Mouse (Mus musculus): ENCODE results near the gene Ostf1. TPM values are rescaled to one million over a fixed set of nuclear protein-coding genes. Genes with fewer than 3 reads are reported as not detected.
"Not testable (repeated sequence)": the region's sequence is repeated elsewhere in the genome, so short reads cannot be mapped to it uniquely, and the experiment has no call there.

Ostf1 gene
- polyA plus RNA-seq, 1 experiment from 2014 or later: 85.8 TPM

DNA sequence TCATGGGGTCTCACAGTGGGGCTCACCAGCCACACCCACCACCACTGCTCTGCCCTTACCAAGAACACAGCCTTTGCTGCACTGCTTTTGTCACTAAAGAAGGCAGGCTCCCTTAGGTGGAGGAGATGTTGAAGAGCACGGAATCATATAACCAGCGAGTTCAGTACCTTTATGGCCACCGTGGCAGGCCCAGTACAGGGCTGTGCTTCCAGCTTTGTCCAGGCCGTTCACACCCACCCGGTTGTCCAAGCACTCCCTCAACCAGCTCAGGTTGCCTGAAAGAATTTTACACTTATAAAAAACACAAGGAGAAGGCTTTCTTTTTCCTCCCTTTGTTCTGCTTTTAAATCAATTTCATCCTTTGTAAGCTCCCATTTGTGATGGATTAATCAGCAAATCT, 41.4 kb downstream of the Ostf1 start:
- WGBS: 89% methylated on average over 5 of the region's 5 CpGs
- Histone ChIP-seq H3K4me2 (ENCODE audit: low read length) (no peak overlapping the region), H3K36me3 (ENCODE audit: control insufficient read depth, insufficient read depth, low read length) (peaks cover 9% of the 10 kb centered on the region), H3K27ac (replicated peaks in 1 of 2; ENCODE audit: control insufficient read depth in 1 of 2, insufficient read depth in 1 of 2, low read depth in 2 of 2, low read length in 2 of 2) (no peak overlapping the region), H3K27me3 (ENCODE audit: control insufficient read depth, insufficient read depth, low read length) (no peaks in the 10 kb centered on the region), H3K4me1 (ENCODE audit: control insufficient read depth in 2 of 2, insufficient read depth in 2 of 2, low read length in 2 of 2) (peaks cover 3 to 18% of the 10 kb centered on the region in 2 experiments; a peak in 3 of 4 replicates), H3K9me3 (ENCODE audit: control insufficient read depth, low read length) (no peaks in the 10 kb centered on the region), H3K9ac (ENCODE audit: low read length) (no peak overlapping the region), H3K4me3 (ENCODE audit: control insufficient read depth in 1 of 2, insufficient read depth in 1 of 2, low read depth in 1 of 2, low read length in 2 of 2) (no peak overlapping the region)
- ATAC-seq (ENCODE audit: insufficient number of reproducible peaks, insufficient read depth, low FRiP score, low read depth): no peak

DNA sequence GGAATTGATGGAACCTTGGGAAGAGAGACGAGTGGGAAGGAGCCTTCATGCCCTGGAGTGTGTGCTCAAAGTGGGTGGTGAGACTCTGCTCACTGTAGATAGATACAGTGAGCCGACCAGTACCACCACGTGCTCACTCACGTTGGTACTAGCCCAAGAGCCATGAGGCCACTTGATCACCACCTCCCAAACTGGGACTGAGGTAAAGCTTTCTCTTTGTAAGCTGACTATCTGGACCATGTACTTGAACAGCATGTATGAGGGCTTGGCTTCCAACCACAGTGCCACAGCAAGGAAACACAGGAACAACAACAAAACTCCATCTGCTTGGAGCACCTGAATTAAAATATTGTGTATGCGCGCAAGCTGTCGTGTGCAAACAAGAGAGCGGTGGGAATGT, 42.3 kb downstream of the Ostf1 start:
- H3K27ac ChIP-seq (replicated peaks in 1 of 2; ENCODE audit: control insufficient read depth in 1 of 2, insufficient read depth in 1 of 2, low read depth in 2 of 2, low read length in 2 of 2): no peak overlapping the region
- H3K27me3 ChIP-seq (ENCODE audit: control insufficient read depth, insufficient read depth, low read length): no peaks in the 10 kb centered on the region
- no peak for ATAC-seq (ENCODE audit: insufficient number of reproducible peaks, insufficient read depth, low FRiP score, low read depth)
- peaks cover 14% of the 10 kb centered on the region for H3K36me3 ChIP-seq (ENCODE audit: control insufficient read depth, insufficient read depth, low read length)
- H3K9me3 ChIP-seq (ENCODE audit: control insufficient read depth, low read length): no peaks in the 10 kb centered on the region
- H3K4me1 ChIP-seq (ENCODE audit: control insufficient read depth in 2 of 2, insufficient read depth in 2 of 2, low read length in 2 of 2): peaks cover 3 to 18% of the 10 kb centered on the region in 2 experiments; a peak in 3 of 4 replicates
- no peak overlapping the region for H3K9ac ChIP-seq (ENCODE audit: low read length)
- H3K4me2 ChIP-seq (ENCODE audit: low read length): no peak overlapping the region
- WGBS: 95% methylated on average over 8 of the region's 8 CpGs
- H3K4me3 ChIP-seq (ENCODE audit: control insufficient read depth in 1 of 2, insufficient read depth in 1 of 2, low read depth in 1 of 2, low read length in 2 of 2): no peak overlapping the region

DNA sequence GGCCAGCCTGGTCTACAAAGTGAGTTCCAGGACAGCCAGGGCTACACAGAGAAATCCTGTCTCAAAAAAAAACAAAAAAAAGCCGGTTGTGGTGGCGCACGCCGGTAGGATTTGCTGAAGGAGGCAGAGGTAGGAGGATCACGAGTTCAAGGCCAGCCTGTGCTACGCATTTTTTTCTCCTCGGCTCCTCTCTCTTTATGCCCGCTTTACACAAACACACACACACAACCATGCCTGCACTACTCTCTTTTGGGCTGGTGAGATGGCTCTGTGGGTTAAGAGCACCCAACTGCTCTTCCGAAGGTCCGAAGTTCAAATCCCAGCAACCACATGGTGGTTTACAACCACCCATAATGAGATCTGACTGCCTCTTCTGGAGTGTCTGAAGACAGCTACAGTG, 42.8 kb downstream of the Ostf1 start:
- Histone ChIP-seq H3K4me1 (ENCODE audit: control insufficient read depth in 2 of 2, insufficient read depth in 2 of 2, low read length in 2 of 2) (peaks cover 3 to 18% of the 10 kb centered on the region in 2 experiments; a peak in 3 of 4 replicates), H3K36me3 (ENCODE audit: control insufficient read depth, insufficient read depth, low read length) (peaks cover 16% of the 10 kb centered on the region)
- H3K4me3 ChIP-seq (ENCODE audit: control insufficient read depth in 1 of 2, insufficient read depth in 1 of 2, low read depth in 1 of 2, low read length in 2 of 2); H3K4me2 ChIP-seq (ENCODE audit: low read length); H3K27me3 ChIP-seq (ENCODE audit: control insufficient read depth, insufficient read depth, low read length); H3K9ac ChIP-seq (ENCODE audit: low read length); ATAC-seq (ENCODE audit: insufficient number of reproducible peaks, insufficient read depth, low FRiP score, low read depth); H3K9me3 ChIP-seq (ENCODE audit: control insufficient read depth, low read length); H3K27ac ChIP-seq (replicated peaks in 1 of 2; ENCODE audit: control insufficient read depth in 1 of 2, insufficient read depth in 1 of 2, low read depth in 2 of 2, low read length in 2 of 2): not testable (repeated sequence)
- 95% methylated on average over 10 of the region's 10 CpGs for WGBS

DNA sequence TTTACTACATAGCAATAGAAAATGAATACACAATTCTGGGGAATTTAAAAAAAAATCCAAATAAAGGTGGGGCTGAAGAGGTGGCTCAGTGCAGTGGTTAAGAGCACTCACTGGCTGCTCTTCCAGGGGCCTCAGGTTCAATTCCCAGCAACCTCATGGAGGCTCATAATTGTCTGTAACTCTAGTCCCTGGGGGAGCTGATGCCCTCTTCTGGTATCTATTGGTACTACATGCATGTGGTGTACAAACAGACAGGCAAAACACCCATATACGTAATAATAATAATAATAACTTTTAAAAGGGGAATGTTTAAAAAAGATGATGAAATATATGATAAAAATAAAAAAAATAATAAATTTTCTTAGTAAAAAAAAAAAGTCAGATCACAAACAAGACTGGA, 43.4 kb downstream of the Ostf1 start:
- no peak overlapping the region for H3K4me3 ChIP-seq (ENCODE audit: control insufficient read depth in 1 of 2, insufficient read depth in 1 of 2, low read depth in 1 of 2, low read length in 2 of 2)
- H3K36me3 ChIP-seq (ENCODE audit: control insufficient read depth, insufficient read depth, low read length): peaks cover 16% of the 10 kb centered on the region
- H3K27ac ChIP-seq (replicated peaks in 1 of 2; ENCODE audit: control insufficient read depth in 1 of 2, insufficient read depth in 1 of 2, low read depth in 2 of 2, low read length in 2 of 2): no peak overlapping the region
- H3K4me1 ChIP-seq (ENCODE audit: control insufficient read depth in 2 of 2, insufficient read depth in 2 of 2, low read length in 2 of 2): peaks cover 3 to 18% of the 10 kb centered on the region in 2 experiments; a peak in 3 of 4 replicates
- no peaks in the 10 kb centered on the region for H3K9me3 ChIP-seq (ENCODE audit: control insufficient read depth, low read length)
- 95% methylated on average over 1 of the region's 1 CpGs for WGBS
- ATAC-seq (ENCODE audit: insufficient number of reproducible peaks, insufficient read depth, low FRiP score, low read depth): no peak
- no peaks in the 10 kb centered on the region for H3K27me3 ChIP-seq (ENCODE audit: control insufficient read depth, insufficient read depth, low read length)
- no peak overlapping the region for H3K4me2 ChIP-seq (ENCODE audit: low read length)
- no peak overlapping the region for H3K9ac ChIP-seq (ENCODE audit: low read length)

DNA sequence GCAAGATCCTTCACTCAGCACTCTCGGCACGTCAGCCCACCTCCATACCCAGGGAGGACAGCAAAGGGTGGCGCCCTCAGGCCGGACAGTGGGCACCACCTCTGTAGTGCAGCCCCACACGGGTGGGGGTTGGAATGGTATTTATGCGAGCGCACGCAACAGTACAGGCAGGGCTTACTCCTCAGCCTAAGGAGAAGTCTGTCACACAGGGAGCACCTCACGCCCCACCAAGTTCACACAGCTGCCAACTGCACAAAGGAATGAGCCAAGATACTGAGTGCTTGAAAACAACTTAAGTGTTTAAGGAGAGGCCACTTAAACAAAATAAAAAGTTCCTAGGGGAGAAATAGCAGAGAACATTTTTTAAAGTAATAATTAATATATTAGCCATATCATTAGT, 44.5 kb downstream of the Ostf1 start:
- H3K27me3 ChIP-seq (ENCODE audit: control insufficient read depth, insufficient read depth, low read length): no peaks in the 10 kb centered on the region
- no peaks in the 10 kb centered on the region for H3K9me3 ChIP-seq (ENCODE audit: control insufficient read depth, low read length)
- no peak overlapping the region for H3K4me2 ChIP-seq (ENCODE audit: low read length)
- WGBS: 81% methylated on average over 9 of the region's 9 CpGs
- no peak overlapping the region for H3K27ac ChIP-seq (replicated peaks in 1 of 2; ENCODE audit: control insufficient read depth in 1 of 2, insufficient read depth in 1 of 2, low read depth in 2 of 2, low read length in 2 of 2)
- ATAC-seq (ENCODE audit: insufficient number of reproducible peaks, insufficient read depth, low FRiP score, low read depth): no peak
- peaks cover 3 to 18% of the 10 kb centered on the region in 2 experiments; a peak in 3 of 4 replicates for H3K4me1 ChIP-seq (ENCODE audit: control insufficient read depth in 2 of 2, insufficient read depth in 2 of 2, low read length in 2 of 2)
- H3K36me3 ChIP-seq (ENCODE audit: control insufficient read depth, insufficient read depth, low read length): peaks cover 22% of the 10 kb centered on the region
- H3K9ac ChIP-seq (ENCODE audit: low read length): no peak overlapping the region
- no peak overlapping the region for H3K4me3 ChIP-seq (ENCODE audit: control insufficient read depth in 1 of 2, insufficient read depth in 1 of 2, low read depth in 1 of 2, low read length in 2 of 2)

DNA sequence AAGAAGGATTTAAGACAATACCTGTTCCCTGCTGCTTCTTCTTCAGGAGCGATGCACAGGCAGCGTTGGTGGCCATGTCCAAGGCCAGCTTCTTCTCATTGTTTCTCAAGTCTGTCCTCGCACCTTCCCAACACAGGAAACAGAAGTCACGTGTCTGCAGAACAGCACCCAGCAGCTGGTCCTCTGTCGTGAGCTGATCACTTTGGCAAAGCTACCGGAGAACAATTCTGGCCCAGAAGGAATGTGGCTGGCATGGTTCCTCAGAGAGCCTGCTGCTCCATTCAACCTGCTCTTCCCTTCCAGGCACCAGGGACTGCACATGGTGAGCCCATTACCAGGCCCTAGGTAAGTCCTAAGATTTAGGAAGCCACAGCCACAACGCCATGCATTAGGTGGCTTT, 47.0 kb downstream of the Ostf1 start:
- no peaks in the 10 kb centered on the region for H3K9me3 ChIP-seq (ENCODE audit: control insufficient read depth, low read length)
- H3K4me3 ChIP-seq (ENCODE audit: control insufficient read depth in 1 of 2, insufficient read depth in 1 of 2, low read depth in 1 of 2, low read length in 2 of 2): no peak overlapping the region
- 88% methylated on average over 7 of the region's 7 CpGs for WGBS
- no peak for ATAC-seq (ENCODE audit: insufficient number of reproducible peaks, insufficient read depth, low FRiP score, low read depth)
- H3K27me3 ChIP-seq (ENCODE audit: control insufficient read depth, insufficient read depth, low read length): no peaks in the 10 kb centered on the region
- no peak overlapping the region for H3K4me2 ChIP-seq (ENCODE audit: low read length)
- no peak overlapping the region for H3K27ac ChIP-seq (replicated peaks in 1 of 2; ENCODE audit: control insufficient read depth in 1 of 2, insufficient read depth in 1 of 2, low read depth in 2 of 2, low read length in 2 of 2)
- peaks cover 22% of the 10 kb centered on the region for H3K36me3 ChIP-seq (ENCODE audit: control insufficient read depth, insufficient read depth, low read length)
- no peak overlapping the region for H3K9ac ChIP-seq (ENCODE audit: low read length)
- H3K4me1 ChIP-seq (ENCODE audit: control insufficient read depth in 2 of 2, insufficient read depth in 2 of 2, low read length in 2 of 2): peaks cover 3 to 13% of the 10 kb centered on the region in 2 experiments; a peak in 3 of 4 replicates

DNA sequence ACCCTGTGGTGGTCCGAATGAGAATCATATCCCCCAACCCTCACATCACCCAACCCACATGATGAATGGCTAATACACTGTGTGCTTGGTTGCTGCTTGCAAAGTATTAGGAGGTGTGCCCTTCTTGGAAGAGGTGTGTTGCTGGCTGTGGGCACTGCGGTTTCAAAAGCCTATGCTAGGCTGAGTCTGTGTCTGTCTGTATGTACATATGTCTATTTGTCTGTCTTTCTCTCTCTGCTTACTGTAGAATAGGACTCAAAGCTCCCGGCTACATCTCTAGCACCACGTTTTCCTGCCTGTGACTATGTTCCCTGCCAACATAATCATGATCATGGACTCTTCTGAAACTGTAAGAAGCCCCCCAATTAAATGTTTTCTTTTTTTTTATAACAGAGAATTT, 47.9 kb downstream of the Ostf1 start:
- Histone ChIP-seq H3K27ac (replicated peaks in 1 of 2; ENCODE audit: control insufficient read depth in 1 of 2, insufficient read depth in 1 of 2, low read depth in 2 of 2, low read length in 2 of 2) (no peak overlapping the region), H3K9ac (ENCODE audit: low read length) (no peak overlapping the region), H3K9me3 (ENCODE audit: control insufficient read depth, low read length) (no peaks in the 10 kb centered on the region), H3K4me3 (ENCODE audit: control insufficient read depth in 1 of 2, insufficient read depth in 1 of 2, low read depth in 1 of 2, low read length in 2 of 2) (no peak overlapping the region), H3K27me3 (ENCODE audit: control insufficient read depth, insufficient read depth, low read length) (no peaks in the 10 kb centered on the region), H3K4me1 (ENCODE audit: control insufficient read depth in 2 of 2, insufficient read depth in 2 of 2, low read length in 2 of 2) (peaks cover 3 to 13% of the 10 kb centered on the region in 2 experiments; a peak in 3 of 4 replicates), H3K4me2 (ENCODE audit: low read length) (no peak overlapping the region), H3K36me3 (ENCODE audit: control insufficient read depth, insufficient read depth, low read length) (peaks cover 22% of the 10 kb centered on the region)
- no peak for ATAC-seq (ENCODE audit: insufficient number of reproducible peaks, insufficient read depth, low FRiP score, low read depth)
- 89% methylated on average over 4 of the region's 4 CpGs for WGBS

DNA sequence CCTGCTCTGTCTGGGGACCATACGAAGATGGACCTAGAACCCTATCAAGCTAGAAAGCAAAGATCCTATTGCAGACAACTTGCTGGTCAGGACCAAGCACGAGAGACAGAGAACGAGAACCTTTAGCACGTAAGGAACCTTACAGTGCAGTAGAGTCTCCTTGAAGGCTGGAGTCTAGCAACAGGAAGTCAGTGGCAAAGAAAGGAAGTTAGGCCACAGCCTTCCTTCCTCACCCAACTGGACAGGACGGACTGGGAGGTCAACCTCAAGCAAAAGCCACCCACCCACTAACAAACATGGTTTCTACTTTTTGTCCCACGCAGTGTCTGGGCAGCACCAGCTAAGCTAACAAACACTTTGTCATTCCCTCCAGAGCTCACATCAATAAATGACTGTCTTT, 48.7 kb downstream of the Ostf1 start:
- Histone ChIP-seq H3K9me3 (ENCODE audit: control insufficient read depth, low read length) (no peaks in the 10 kb centered on the region), H3K4me1 (ENCODE audit: control insufficient read depth in 2 of 2, insufficient read depth in 2 of 2, low read length in 2 of 2) (peaks cover 3 to 13% of the 10 kb centered on the region in 2 experiments; a peak in 3 of 4 replicates), H3K27ac (replicated peaks in 1 of 2; ENCODE audit: control insufficient read depth in 1 of 2, insufficient read depth in 1 of 2, low read depth in 2 of 2, low read length in 2 of 2) (no peak overlapping the region), H3K4me2 (ENCODE audit: low read length) (no peak overlapping the region), H3K9ac (ENCODE audit: low read length) (no peak overlapping the region), H3K36me3 (ENCODE audit: control insufficient read depth, insufficient read depth, low read length) (peaks cover 22% of the 10 kb centered on the region), H3K4me3 (ENCODE audit: control insufficient read depth in 1 of 2, insufficient read depth in 1 of 2, low read depth in 1 of 2, low read length in 2 of 2) (no peak overlapping the region), H3K27me3 (ENCODE audit: control insufficient read depth, insufficient read depth, low read length) (no peaks in the 10 kb centered on the region)
- no peak for ATAC-seq (ENCODE audit: insufficient number of reproducible peaks, insufficient read depth, low FRiP score, low read depth)
- 84% methylated on average over 6 of the region's 6 CpGs for WGBS
